Mouse (Mus musculus) stomach, embryonic 14.5 days (tissue): ENCODE results near the gene Itgb5. TPM values are rescaled to one million over a fixed set of nuclear protein-coding genes. Genes with fewer than 3 reads are reported as not detected.

Experiments used
- ATAC-seq: fragments of 200-750 bp; cut with Nextera tagmentation; 2 replicates; pipeline ENCODE4 v1.8.0; 2017; ENCODE audit warnings: low read depth, moderate TSS enrichment; ENCODE audit not compliant: insufficient number of reproducible peaks, insufficient read depth, low FRiP score
- H3K27ac ChIP-seq: fragments of 300-500 bp; sonication (generic); 2 replicates; pipeline ENCODE4 v1.5.1; 2014; ENCODE audit warnings: mild to moderate bottlenecking, low read length, moderate library complexity, mixed read lengths
- H3K27me3 ChIP-seq: fragments of 300-500 bp; sonication (generic); 2 replicates; pipeline ENCODE4 v1.6.1; 2014; ENCODE audit warnings: low read length, control low read depth, mixed read lengths; ENCODE audit not compliant: control insufficient read depth, insufficient read depth
- H3K36me3 ChIP-seq: fragments of 300-500 bp; sonication (generic); 2 replicates; pipeline ENCODE4 v1.6.1; 2014; ENCODE audit warnings: mild to moderate bottlenecking, control low read depth, low read length, moderate library complexity, mixed read lengths; ENCODE audit not compliant: control insufficient read depth, insufficient read depth
- H3K4me1 ChIP-seq: fragments of 300-500 bp; sonication (generic); 2 replicates; pipeline ENCODE4 v1.6.1; 2014; ENCODE audit warnings: low read length, control low read depth, mixed read lengths; ENCODE audit not compliant: control insufficient read depth, insufficient read depth
- H3K4me2 ChIP-seq: fragments of 300-500 bp; sonication (generic); replicated peaks from 2 replicates; pipeline ENCODE4 v1.6.1; 2014; ENCODE audit warnings: low read depth, low read length, control low read depth
- H3K4me3 ChIP-seq: fragments of 300-500 bp; sonication (generic); 2 replicates; pipeline ENCODE4 v1.5.1; 2014; ENCODE audit warnings: low read depth, low read length, control low read depth
- H3K9ac ChIP-seq: fragments of 300-500 bp; sonication (generic); replicated peaks from 2 replicates; pipeline ENCODE4 v1.6.1; 2014; ENCODE audit warnings: low read depth, mild to moderate bottlenecking, control low read depth, low read length, moderate library complexity, mixed read lengths
- H3K9me3 ChIP-seq: fragments of 300-500 bp; sonication (generic); 2 replicates; pipeline ENCODE4 v1.6.1; 2016; ENCODE audit warnings: low read depth, low read length, control low read depth; ENCODE audit not compliant: control insufficient read depth
- WGBS: fragments of 180-500 bp; shearing (Covaris S2); extraction: QIAGEN DNeasy Blood & Tissue Kit; methylation state at CpG from one replicate; pipeline ENCODE4 v1.1.7; 2014; 5-methylcytosine and 5-hydroxymethylcytosine counted together
- polyA plus RNA-seq: library from polyadenylated mRNA; unstranded; fragments of >200 nt; fragmentation: Nextera tagmentation; extraction: Ambion mirVana; gene quantifications from 2 replicates; pipeline ENCODE4 v1.2.1, GENCODE M21; 2014

Itgb5 gene
- polyA plus RNA-seq, 1 experiment from 2014 or later: 37.2 TPM

DNA sequence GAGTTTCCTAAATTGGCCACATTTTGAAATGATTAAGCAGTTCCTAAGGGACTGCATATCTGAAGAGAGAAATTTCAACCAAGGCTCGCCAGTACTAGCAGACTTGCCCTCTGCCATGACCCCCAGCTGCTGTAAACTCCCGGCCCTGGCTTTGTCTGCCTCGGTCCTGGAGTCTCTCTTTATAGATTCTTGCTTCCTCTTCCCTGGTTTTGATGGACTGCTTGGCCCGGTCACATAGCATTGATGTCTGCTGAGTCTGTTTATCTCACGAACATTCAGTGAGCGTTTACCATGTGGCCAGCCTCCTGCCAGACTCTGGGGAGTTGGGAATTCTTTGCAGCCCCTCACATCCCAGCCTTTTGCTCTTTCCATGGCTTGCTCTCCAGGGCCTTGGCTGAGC is 115.3 kb downstream of the Itgb5 start:
- WGBS: 14% methylated on average over 6 of the region's 6 CpGs
- no peak for ATAC-seq
- peaks cover 42% of the 10 kb centered on the region for H3K4me1 ChIP-seq

DNA sequence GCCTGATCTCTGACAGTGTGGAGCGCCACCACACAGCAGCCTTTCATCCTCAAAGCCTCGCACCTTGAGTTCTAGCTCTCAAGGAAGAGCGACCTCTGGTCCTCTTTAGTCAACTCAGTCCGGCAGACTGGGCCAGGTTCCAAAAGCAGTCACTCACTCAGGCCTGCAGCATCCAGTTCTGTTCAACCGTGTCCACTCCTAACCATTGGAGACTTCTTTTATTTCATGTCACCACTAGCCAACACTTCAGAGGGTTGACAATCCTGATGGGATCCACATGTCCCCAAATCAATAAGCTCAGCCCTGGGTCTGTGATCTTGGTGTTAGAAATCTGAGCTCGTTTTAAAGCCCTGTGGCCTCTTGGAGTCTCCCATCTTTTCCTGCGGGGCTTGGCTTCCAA is 116.6 kb downstream of the Itgb5 start:
- peaks cover 2% of the 10 kb centered on the region; the same call in 1 of the 2 replicates for H3K36me3 ChIP-seq
- peaks cover 33% of the 10 kb centered on the region for H3K4me1 ChIP-seq
- 59% methylated on average over 7 of the region's 7 CpGs for WGBS

More for the DNA sequence above, 115.3 kb downstream of the Itgb5 start:
- H3K4me3 ChIP-seq: no peak overlapping the region
- no peaks in the 10 kb centered on the region for H3K9me3 ChIP-seq
- H3K9ac ChIP-seq: no peak overlapping the region
- no peak overlapping the region for H3K4me2 ChIP-seq
- peaks cover 2% of the 10 kb centered on the region; the same call in 1 of the 2 replicates for H3K36me3 ChIP-seq
- H3K27me3 ChIP-seq: no peaks in the 10 kb centered on the region
- peak overlapping the region; percentile 30; the same call in 1 of the 2 replicates for H3K27ac ChIP-seq

DNA sequence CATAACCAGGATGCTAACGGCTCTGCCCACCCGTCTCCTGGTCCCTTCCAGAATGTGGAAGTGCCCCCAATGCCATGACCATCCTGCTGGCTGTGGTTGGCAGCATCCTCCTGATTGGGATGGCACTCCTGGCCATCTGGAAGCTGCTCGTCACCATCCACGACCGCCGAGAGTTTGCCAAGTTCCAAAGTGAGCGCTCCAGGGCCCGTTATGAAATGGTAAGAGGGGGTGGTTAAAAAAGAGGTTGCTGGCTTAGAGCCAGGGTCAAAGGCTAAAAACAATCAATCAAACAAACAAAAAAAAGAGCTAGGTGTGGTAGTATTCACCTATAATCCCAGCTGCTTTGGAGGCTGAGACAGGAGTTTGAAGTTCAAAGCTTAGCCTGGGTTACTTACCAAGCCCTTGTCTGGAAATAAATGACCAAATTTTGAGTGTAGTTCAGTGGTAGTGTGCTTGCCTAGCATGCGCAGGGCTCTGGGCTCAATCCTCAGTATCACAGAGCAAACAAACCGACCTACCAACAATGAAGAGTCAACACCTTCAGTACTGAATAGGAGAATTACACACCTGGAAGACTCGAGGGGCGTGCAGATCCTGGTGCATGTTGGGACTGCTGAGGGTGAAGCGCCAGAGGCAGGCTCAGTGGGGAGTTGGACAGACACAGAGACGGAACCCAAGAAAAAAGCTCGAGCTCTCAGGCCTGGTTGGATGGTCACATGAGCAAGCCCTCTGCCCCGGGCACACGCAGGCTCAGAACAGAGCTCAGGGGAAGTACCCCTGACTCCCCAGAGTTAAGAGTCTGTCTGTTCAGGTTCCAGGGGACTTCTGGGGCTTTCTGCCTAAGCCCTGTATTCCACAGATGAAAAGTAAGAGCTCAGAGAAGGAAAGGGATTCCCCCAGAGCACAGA is 118.5 kb downstream of the Itgb5 start:
- WGBS: 66% methylated on average over 17 of the region's 17 CpGs
- Histone ChIP-seq H3K4me2 (no peak overlapping the region), H3K4me1 (peaks cover 14% of the 10 kb centered on the region; the same call in 1 of the 2 replicates), H3K27me3 (no peaks in the 10 kb centered on the region), H3K9ac (no peak overlapping the region), H3K27ac (peak overlapping the region; percentile 75; the same call in 1 of the 2 replicates), H3K36me3 (peaks cover 2% of the 10 kb centered on the region; the same call in 1 of the 2 replicates), H3K9me3 (no peaks in the 10 kb centered on the region), H3K4me3 (no peak overlapping the region)
- ATAC-seq: peak; percentile 70

More for the DNA sequence above, 116.6 kb downstream of the Itgb5 start:
- Histone ChIP-seq H3K27ac (no peak overlapping the region), H3K9me3 (no peaks in the 10 kb centered on the region), H3K4me2 (no peak overlapping the region), H3K27me3 (no peaks in the 10 kb centered on the region), H3K4me3 (no peak overlapping the region), H3K9ac (no peak overlapping the region)
- ATAC-seq: no peak

- Histone ChIP-seq H3K27ac (no peak overlapping the region), H3K27me3 (no peaks in the 10 kb centered on the region), H3K4me1 (peaks cover 3% of the 10 kb centered on the region; the same call in 1 of the 2 replicates), H3K36me3 (peaks cover 20% of the 10 kb centered on the region), H3K9ac (no peak overlapping the region), H3K4me3 (no peak overlapping the region), H3K9me3 (no peaks in the 10 kb centered on the region), H3K4me2 (no peak overlapping the region)
- WGBS: 82% methylated on average over 6 of the region's 6 CpGs
- ATAC-seq: no peak
Observed at GRCm38 (mm10) chr16:33950386-33950785, 120.9 kb downstream of the Itgb5 start.

GRCm38 (mm10) chr16:33950830-33951229 is 121.4 kb downstream of the Itgb5 start:
- H3K27me3 ChIP-seq: no peaks in the 10 kb centered on the region
- 20% methylated on average over 4 of the region's 4 CpGs for WGBS
- no peak overlapping the region for H3K4me2 ChIP-seq
- H3K9me3 ChIP-seq: no peaks in the 10 kb centered on the region
- ATAC-seq: peak; percentile 46; the same call in 1 of the 2 replicates
- no peak overlapping the region for H3K9ac ChIP-seq
- H3K4me1 ChIP-seq: no peaks in the 10 kb centered on the region
- H3K36me3 ChIP-seq: peaks cover 24% of the 10 kb centered on the region
- no peak overlapping the region for H3K4me3 ChIP-seq
- H3K27ac ChIP-seq: no peak overlapping the region

DNA sequence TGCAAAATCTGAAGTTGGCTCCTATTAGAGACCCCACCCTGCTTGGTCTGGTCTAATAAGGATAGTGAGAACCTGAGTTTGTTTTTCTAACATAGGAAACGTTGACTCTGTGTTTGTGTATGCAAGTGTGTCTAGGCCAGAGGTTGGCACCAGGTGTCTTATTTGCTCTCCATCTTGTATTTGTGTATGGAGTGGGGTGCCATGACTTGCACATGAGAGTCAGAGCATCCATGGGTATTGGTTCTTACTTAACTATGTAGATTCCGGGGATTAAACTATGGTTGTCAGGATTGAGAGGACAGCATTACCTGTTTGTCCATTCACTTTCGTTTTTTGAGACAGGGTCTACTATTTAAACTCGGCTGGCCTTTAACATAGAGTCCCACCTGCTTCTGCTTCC is 123.5 kb downstream of the Itgb5 start:
- H3K4me1 ChIP-seq: no peaks in the 10 kb centered on the region
- WGBS: 75% methylated on average over 4 of the region's 4 CpGs
- H3K27me3 ChIP-seq: no peaks in the 10 kb centered on the region
- ATAC-seq: no peak
- no peaks in the 10 kb centered on the region for H3K9me3 ChIP-seq
- H3K27ac ChIP-seq: no peak overlapping the region
- no peak overlapping the region for H3K4me2 ChIP-seq
- H3K9ac ChIP-seq: no peak overlapping the region
- H3K4me3 ChIP-seq: no peak overlapping the region
- H3K36me3 ChIP-seq: peaks cover 41% of the 10 kb centered on the region

- Histone ChIP-seq H3K4me3 (no peak overlapping the region), H3K9me3 (no peaks in the 10 kb centered on the region), H3K27ac (no peak overlapping the region), H3K9ac (no peak overlapping the region), H3K4me1 (no peaks in the 10 kb centered on the region), H3K36me3 (peaks cover 57% of the 10 kb centered on the region), H3K27me3 (no peaks in the 10 kb centered on the region), H3K4me2 (no peak overlapping the region)
- 96% methylated on average over 1 of the region's 1 CpGs for WGBS
- no peak for ATAC-seq
Observed at GRCm38 (mm10) chr16:33954793-33955192, 125.3 kb downstream of the Itgb5 start.

- WGBS: 73% methylated on average over 6 of the region's 6 CpGs
- ATAC-seq: peak; percentile 79
Observed at GRCm38 (mm10) chr16:33963509-33963908, 134.0 kb downstream of the Itgb5 start.

More at GRCm38 (mm10) chr16:33963509-33963908, 134.0 kb downstream of the Itgb5 start:
- Histone ChIP-seq H3K9me3 (no peaks in the 10 kb centered on the region), H3K4me3 (no peak overlapping the region), H3K9ac (no peak overlapping the region), H3K36me3 (peaks cover 43% of the 10 kb centered on the region), H3K27me3 (no peaks in the 10 kb centered on the region), H3K27ac (no peak overlapping the region; the same call in 1 of the 2 replicates), H3K4me1 (peaks cover 5% of the 10 kb centered on the region; the same call in 1 of the 2 replicates), H3K4me2 (no peak overlapping the region)
